Mouse (Mus musculus): ENCODE data around the gene Gm10985. TPM values are rescaled to one million over a fixed set of nuclear protein-coding genes. Genes with fewer than 3 reads are reported as not detected.

The Gm10985 gene
- not detected for polyA plus RNA-seq (2012; fragmentation: generic; extraction: Trizol)
- long read RNA-seq, experiment 1: 0 reads
- long read RNA-seq, experiment 2: 0 reads

- Histone ChIP-seq H3ac (ENCODE audit: control insufficient read depth, insufficient read length, low read depth) (no peak within 1 kb of the TSS), H3K36me3 (ENCODE audit: control insufficient read depth, insufficient read depth) (no peaks in the 10 kb centered on the region), H3K79me2 (ENCODE audit: control insufficient read depth, insufficient read depth) (no peaks in the 10 kb centered on the region), H3K27me3 (ENCODE audit: control insufficient read depth, insufficient read depth, insufficient read length) (no peaks in the 10 kb centered on the region), H3K79me3 (ENCODE audit: low read depth) (no peaks in the 10 kb centered on the region), H3K4me3 (ENCODE audit: insufficient read depth, poor library complexity, severe bottlenecking) (no peak within 1 kb of the TSS)
- TF ChIP-seq CEBPB (IDR thresholded peaks at IDR 0.05; ENCODE audit: low read depth) (no peak), MYOD1 (IDR thresholded peaks at IDR 0.05; ENCODE audit: control insufficient read depth, insufficient read length, low read depth) (no peak), USF1 (IDR thresholded peaks at IDR 0.05; ENCODE audit: low read depth) (no peak), MYOG (IDR thresholded peaks at IDR 0.05; ENCODE audit: control insufficient read depth, extremely low read depth, insufficient read length) (no peak), CTCF (IDR thresholded peaks at IDR 0.05; ENCODE audit: control insufficient read depth, insufficient read depth, insufficient read length) (no peak), FOSL1 (IDR thresholded peaks at IDR 0.05; ENCODE audit: insufficient read depth, low read length, poor library complexity, severe bottlenecking) (no peak), MAX (IDR thresholded peaks at IDR 0.05) (no peak)
Measured at GRCm38 (mm10) chr3:53844786-53845185, at the start of gene Gm10985. Gene Gm10985, plus strand, starts transcription at chr3:53845086.

DNA sequence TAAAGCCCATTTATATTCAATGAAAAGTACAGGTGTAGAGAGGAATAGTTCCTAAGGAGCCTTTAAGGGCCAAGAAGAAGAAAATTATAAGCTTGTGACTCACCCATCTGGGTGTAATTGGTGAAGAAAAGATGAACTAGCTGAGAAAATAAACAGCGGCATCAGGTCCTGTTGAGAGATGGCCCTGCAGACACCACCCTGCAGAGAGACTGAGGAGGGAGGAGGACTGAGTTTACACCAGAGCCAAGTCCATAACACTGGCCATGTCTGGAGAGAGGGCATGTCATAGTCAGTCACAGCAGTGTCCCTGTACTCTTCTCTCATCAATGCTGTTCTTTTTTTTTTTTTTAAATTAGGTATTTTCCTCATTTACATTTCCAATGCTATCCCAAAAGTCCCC, 48.0 kb upstream of the Gm10985 start:
- H3K27me3 ChIP-seq (ENCODE audit: control insufficient read depth, insufficient read depth, insufficient read length): no peaks in the 10 kb centered on the region
- TF ChIP-seq MAX (IDR thresholded peaks at IDR 0.05): no peak
- TF ChIP-seq CEBPB (IDR thresholded peaks at IDR 0.05; ENCODE audit: low read depth): no peak
- no peak for TF ChIP-seq MYOD1 (IDR thresholded peaks at IDR 0.05; ENCODE audit: control insufficient read depth, insufficient read length, low read depth)
- no peak for TF ChIP-seq CTCF (IDR thresholded peaks at IDR 0.05; ENCODE audit: control insufficient read depth, insufficient read depth, insufficient read length)
- no peak for TF ChIP-seq MYOG (IDR thresholded peaks at IDR 0.05; ENCODE audit: control insufficient read depth, extremely low read depth, insufficient read length)
- no peak for TF ChIP-seq FOSL1 (IDR thresholded peaks at IDR 0.05; ENCODE audit: insufficient read depth, low read length, poor library complexity, severe bottlenecking)
- TF ChIP-seq USF1 (IDR thresholded peaks at IDR 0.05; ENCODE audit: low read depth): no peak
- H3K36me3 ChIP-seq (ENCODE audit: control insufficient read depth, insufficient read depth): no peaks in the 10 kb centered on the region
- no peaks in the 10 kb centered on the region for H3K79me2 ChIP-seq (ENCODE audit: control insufficient read depth, insufficient read depth)
- H3K79me3 ChIP-seq (ENCODE audit: low read depth): no peaks in the 10 kb centered on the region
- no peak overlapping the region for H3K4me3 ChIP-seq (ENCODE audit: insufficient read depth, poor library complexity, severe bottlenecking)
- H3ac ChIP-seq (ENCODE audit: control insufficient read depth, insufficient read length, low read depth): no peak overlapping the region

DNA sequence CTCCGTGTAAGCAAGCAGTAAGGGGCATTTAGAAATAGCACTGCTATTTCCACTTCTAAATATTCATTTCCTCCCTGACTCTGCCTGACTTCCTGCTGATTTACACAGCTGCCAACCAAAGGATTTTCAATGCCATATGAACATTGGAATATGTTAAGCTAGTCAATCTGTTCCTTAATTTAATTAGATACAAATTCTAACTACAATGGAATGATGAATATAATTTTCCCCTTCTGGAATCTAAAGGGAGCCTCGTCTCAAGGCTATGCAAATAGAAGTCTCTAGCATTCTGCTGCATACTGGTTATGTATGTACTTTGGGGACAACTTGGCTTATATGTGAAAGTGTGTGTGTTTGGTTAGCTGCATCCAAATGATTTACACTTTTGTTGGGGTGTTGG, 45.2 kb upstream of the Gm10985 start:
- Histone ChIP-seq H3K4me3 (ENCODE audit: insufficient read depth, poor library complexity, severe bottlenecking) (no peak overlapping the region), H3ac (ENCODE audit: control insufficient read depth, insufficient read length, low read depth) (no peak overlapping the region), H3K36me3 (ENCODE audit: control insufficient read depth, insufficient read depth) (no peaks in the 10 kb centered on the region), H3K79me3 (ENCODE audit: low read depth) (no peaks in the 10 kb centered on the region), H3K79me2 (ENCODE audit: control insufficient read depth, insufficient read depth) (no peaks in the 10 kb centered on the region), H3K27me3 (ENCODE audit: control insufficient read depth, insufficient read depth, insufficient read length) (no peaks in the 10 kb centered on the region)
- no peak for TF ChIP-seq CTCF (IDR thresholded peaks at IDR 0.05; ENCODE audit: control insufficient read depth, insufficient read depth, insufficient read length)
- TF ChIP-seq FOSL1 (IDR thresholded peaks at IDR 0.05; ENCODE audit: insufficient read depth, low read length, poor library complexity, severe bottlenecking): no peak
- no peak for TF ChIP-seq MYOD1 (IDR thresholded peaks at IDR 0.05; ENCODE audit: control insufficient read depth, insufficient read length, low read depth)
- no peak for TF ChIP-seq CEBPB (IDR thresholded peaks at IDR 0.05; ENCODE audit: low read depth)
- no peak for TF ChIP-seq MYOG (IDR thresholded peaks at IDR 0.05; ENCODE audit: control insufficient read depth, extremely low read depth, insufficient read length)
- TF ChIP-seq USF1 (IDR thresholded peaks at IDR 0.05; ENCODE audit: low read depth): no peak
- no peak for TF ChIP-seq MAX (IDR thresholded peaks at IDR 0.05)

DNA sequence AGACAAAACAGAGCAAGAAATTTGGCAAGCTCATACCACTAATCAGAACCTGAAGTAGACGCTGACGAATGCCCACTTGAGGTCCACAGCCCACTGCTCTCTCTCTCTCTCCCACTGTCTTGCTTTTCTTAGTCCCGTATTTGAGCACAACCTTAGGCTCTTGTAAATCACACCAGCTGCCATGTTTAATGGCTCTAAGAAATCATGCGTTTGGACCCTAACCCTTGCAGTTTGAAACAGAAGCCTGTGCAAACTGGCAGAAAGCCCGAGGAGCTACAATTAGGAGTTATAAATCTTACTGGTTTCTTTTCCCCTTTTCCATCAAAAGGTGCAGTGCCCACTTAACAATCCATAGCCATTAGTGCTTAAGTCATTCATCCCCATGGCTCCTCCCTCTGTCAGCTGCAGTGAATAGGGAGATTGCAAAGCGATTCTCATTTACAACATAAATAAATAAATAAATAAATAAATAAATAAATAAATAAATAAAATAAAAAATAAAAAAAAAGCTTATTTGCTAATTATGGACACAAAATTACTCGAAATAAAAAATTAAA, 31.4 kb upstream of the Gm10985 start:
- Histone ChIP-seq H3K4me3 (ENCODE audit: insufficient read depth, poor library complexity, severe bottlenecking) (no peak overlapping the region), H3K36me3 (ENCODE audit: control insufficient read depth, insufficient read depth) (no peaks in the 10 kb centered on the region), H3K79me3 (ENCODE audit: low read depth) (no peaks in the 10 kb centered on the region), H3K79me2 (ENCODE audit: control insufficient read depth, insufficient read depth) (no peaks in the 10 kb centered on the region), H3ac (ENCODE audit: control insufficient read depth, insufficient read length, low read depth) (no peak overlapping the region), H3K27me3 (ENCODE audit: control insufficient read depth, insufficient read depth, insufficient read length) (no peaks in the 10 kb centered on the region)
- TF ChIP-seq FOSL1 (IDR thresholded peaks at IDR 0.05; ENCODE audit: insufficient read depth, low read length, poor library complexity, severe bottlenecking): no peak
- no peak for TF ChIP-seq MYOG (IDR thresholded peaks at IDR 0.05; ENCODE audit: control insufficient read depth, extremely low read depth, insufficient read length)
- TF ChIP-seq CTCF (IDR thresholded peaks at IDR 0.05; ENCODE audit: control insufficient read depth, insufficient read depth, insufficient read length): no peak
- TF ChIP-seq USF1 (IDR thresholded peaks at IDR 0.05; ENCODE audit: low read depth): no peak
- no peak for TF ChIP-seq MAX (IDR thresholded peaks at IDR 0.05)
- no peak for TF ChIP-seq MYOD1 (IDR thresholded peaks at IDR 0.05; ENCODE audit: control insufficient read depth, insufficient read length, low read depth)

DNA sequence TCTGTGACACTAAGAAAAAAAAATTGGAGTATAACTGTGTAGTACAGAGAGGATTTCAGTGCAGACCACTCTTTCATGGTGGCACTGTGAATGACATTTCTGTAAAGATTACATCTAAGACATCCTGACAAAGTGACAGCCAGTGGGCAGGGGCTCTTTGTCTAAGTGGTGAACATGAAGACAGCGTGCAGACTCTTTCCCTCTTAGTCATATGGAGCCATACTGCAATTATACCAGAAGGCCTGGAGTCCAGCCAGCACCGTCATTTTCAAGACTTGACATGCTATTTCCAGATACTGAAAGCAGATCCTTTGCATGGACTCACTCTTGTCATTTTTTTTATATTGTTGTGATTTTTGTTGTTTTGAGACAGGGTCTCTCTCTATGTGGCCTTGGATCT, 10.6 kb upstream of the Gm10985 start:
- H3K79me2 ChIP-seq (ENCODE audit: control insufficient read depth, insufficient read depth): no peaks in the 10 kb centered on the region
- no peak overlapping the region for H3ac ChIP-seq (ENCODE audit: control insufficient read depth, insufficient read length, low read depth)
- H3K36me3 ChIP-seq (ENCODE audit: control insufficient read depth, insufficient read depth): no peaks in the 10 kb centered on the region
- no peak overlapping the region for H3K4me3 ChIP-seq (ENCODE audit: insufficient read depth, poor library complexity, severe bottlenecking)
- TF ChIP-seq MYOD1 (IDR thresholded peaks at IDR 0.05; ENCODE audit: control insufficient read depth, insufficient read length, low read depth): no peak
- no peaks in the 10 kb centered on the region for H3K27me3 ChIP-seq (ENCODE audit: control insufficient read depth, insufficient read depth, insufficient read length)
- H3K79me3 ChIP-seq (ENCODE audit: low read depth): no peaks in the 10 kb centered on the region

Measured in C2C12 (cell line).